Mouse (Mus musculus) embryonic facial prominence, embryonic 10.5 days (tissue): ENCODE data around the gene Vdac2. TPM values are rescaled to one million over a fixed set of nuclear protein-coding genes. Genes with fewer than 3 reads are reported as not detected.

Experiments
- DNase-seq: peaks from one replicate; pipeline ENCODE4 v3.0.0-alpha.2; 2017; ENCODE audit warnings: low spot score
- H3K27ac ChIP-seq: fragments of 300-500 bp; sonication (generic); replicated peaks from 2 replicates; pipeline ENCODE4 v1.5.1; 2016; ENCODE audit warnings: mild to moderate bottlenecking
- H3K27me3 ChIP-seq: fragments of 300-500 bp; sonication (generic); replicated peaks from 2 replicates; pipeline ENCODE4 v1.6.1; 2016; ENCODE audit warnings: low read depth, mild to moderate bottlenecking; ENCODE audit not compliant: poor library complexity, severe bottlenecking
- H3K36me3 ChIP-seq: fragments of 300-500 bp; sonication (generic); replicated peaks from 2 replicates; pipeline ENCODE4 v1.6.1; 2016; ENCODE audit warnings: mild to moderate bottlenecking, moderate library complexity
- H3K4me1 ChIP-seq: fragments of 300-500 bp; sonication (generic); 2 replicates; pipeline ENCODE4 v1.6.1; 2016
- H3K4me3 ChIP-seq: fragments of 300-500 bp; sonication (generic); 2 replicates; pipeline ENCODE4 v1.5.1; 2016; ENCODE audit warnings: mild to moderate bottlenecking, moderate library complexity
- H3K9me3 ChIP-seq: fragments of 300-500 bp; sonication (generic); 2 replicates; pipeline ENCODE4 v1.6.1; 2016; ENCODE audit warnings: mild to moderate bottlenecking
- whole genome bisulfite sequencing: fragments of 180-500 bp; shearing (Covaris S2); methylation state at CpG from one replicate; pipeline ENCODE4 v1.1.7; 2016; 5-methylcytosine and 5-hydroxymethylcytosine counted together
- polyA plus RNA-seq: library from polyadenylated mRNA; unstranded; fragments of >200 nt; fragmentation: Nextera tagmentation; extraction: Ambion mirVana; gene quantifications from 2 replicates; pipeline ENCODE4 v1.2.1, GENCODE M21; 2016

The Vdac2 gene
- polyA plus RNA-seq, 1 experiment from 2014 or later = 286 TPM

- Histone ChIP-seq H3K27ac (no peak overlapping the region), H3K4me3 (no peak overlapping the region), H3K9me3 (no peaks in the 10 kb centered on the region), H3K4me1 (no peaks in the 10 kb centered on the region), H3K36me3 (no peaks in the 10 kb centered on the region), H3K27me3 (no peaks in the 10 kb centered on the region)
- 89% methylated on average over 8 of the region's 8 CpGs for whole genome bisulfite sequencing
- no peak for DNase-seq
Observed at GRCm38 (mm10) chr14:21808208-21808922, 16.7 kb upstream of the Vdac2 start.

- WGBS = 93% methylated on average over 2 of the region's 2 CpGs
- H3K4me3 ChIP-seq = no peak overlapping the region
Observed at GRCm38 (mm10) chr14:21809418-21809817, 15.6 kb upstream of the Vdac2 start.

GRCm38 (mm10) chr14:21811301-21811700, 13.7 kb upstream of the Vdac2 start:
- Histone ChIP-seq H3K9me3 (no peaks in the 10 kb centered on the region), H3K4me1 (peaks cover 5% of the 10 kb centered on the region; the same call in 1 of the 2 replicates), H3K27me3 (no peaks in the 10 kb centered on the region), H3K27ac (no peak overlapping the region), H3K36me3 (no peaks in the 10 kb centered on the region), H3K4me3 (no peak overlapping the region)
- 89% methylated on average over 4 of the region's 4 CpGs for WGBS
- no peak for DNase-seq

More at GRCm38 (mm10) chr14:21809418-21809817, 15.6 kb upstream of the Vdac2 start:
- Histone ChIP-seq H3K27me3 (no peaks in the 10 kb centered on the region), H3K4me1 (peaks cover 4% of the 10 kb centered on the region; the same call in 1 of the 2 replicates), H3K9me3 (no peaks in the 10 kb centered on the region), H3K27ac (no peak overlapping the region), H3K36me3 (no peaks in the 10 kb centered on the region)
- no peak for DNase-seq

GRCm38 (mm10) chr14:21811744-21812393, 13.2 kb upstream of the Vdac2 start:
- no peaks in the 10 kb centered on the region for H3K36me3 ChIP-seq
- no peaks in the 10 kb centered on the region for H3K27me3 ChIP-seq
- no peaks in the 10 kb centered on the region for H3K9me3 ChIP-seq
- peaks cover 7% of the 10 kb centered on the region; the same call in 1 of the 2 replicates for H3K4me1 ChIP-seq
- WGBS = 86% methylated on average over 10 of the region's 10 CpGs
- no peak overlapping the region for H3K4me3 ChIP-seq
- DNase-seq = no peak
- no peak overlapping the region for H3K27ac ChIP-seq

GRCm38 (mm10) chr14:21812590-21813162, 12.4 kb upstream of the Vdac2 start:
- peaks cover 7% of the 10 kb centered on the region; the same call in 1 of the 2 replicates for H3K4me1 ChIP-seq
- peak; percentile 73 for DNase-seq
- no peaks in the 10 kb centered on the region for H3K9me3 ChIP-seq
- H3K36me3 ChIP-seq = no peaks in the 10 kb centered on the region
- WGBS = 24% methylated on average over 14 of the region's 14 CpGs
- no peak overlapping the region for H3K4me3 ChIP-seq
- no peak overlapping the region for H3K27ac ChIP-seq
- no peaks in the 10 kb centered on the region for H3K27me3 ChIP-seq

DNA sequence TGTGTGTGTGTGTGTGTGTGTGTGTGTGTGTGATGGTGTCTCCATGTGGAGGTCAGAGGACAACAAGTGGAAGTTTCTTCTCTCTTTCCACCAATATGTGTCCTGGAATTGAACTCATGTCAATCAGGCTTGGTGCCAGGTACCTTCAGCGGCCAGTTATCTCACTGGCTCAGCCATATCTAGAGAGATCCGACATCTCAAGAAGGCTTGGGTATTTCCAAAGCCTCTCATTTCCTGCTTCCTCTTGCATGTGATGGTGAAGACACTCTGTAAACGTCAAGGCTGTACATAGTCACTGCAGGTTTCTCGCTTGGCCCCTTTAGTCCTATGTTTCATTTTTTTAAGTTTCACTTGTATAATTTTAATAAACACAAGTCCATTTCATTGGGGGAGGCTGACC, 11.8 kb upstream of the Vdac2 start:
- Histone ChIP-seq H3K27ac (no peak overlapping the region), H3K27me3 (no peaks in the 10 kb centered on the region), H3K4me3 (no peak overlapping the region), H3K9me3 (no peaks in the 10 kb centered on the region), H3K4me1 (peaks cover 7% of the 10 kb centered on the region; the same call in 1 of the 2 replicates), H3K36me3 (no peaks in the 10 kb centered on the region)
- WGBS = 82% methylated on average over 4 of the region's 4 CpGs
- DNase-seq = no peak

GRCm38 (mm10) chr14:21813847-21814246, 11.2 kb upstream of the Vdac2 start:
- no peaks in the 10 kb centered on the region for H3K27me3 ChIP-seq
- H3K27ac ChIP-seq = no peak overlapping the region
- H3K9me3 ChIP-seq = no peaks in the 10 kb centered on the region
- H3K36me3 ChIP-seq = no peaks in the 10 kb centered on the region
- no peak overlapping the region for H3K4me3 ChIP-seq
- peaks cover 7% of the 10 kb centered on the region; the same call in 1 of the 2 replicates for H3K4me1 ChIP-seq
- DNase-seq = no peak
- 88% methylated on average over 3 of the region's 3 CpGs for WGBS

- Histone ChIP-seq H3K27me3 (no peaks in the 10 kb centered on the region), H3K4me3 (no peak overlapping the region), H3K9me3 (no peaks in the 10 kb centered on the region), H3K27ac (no peak overlapping the region), H3K36me3 (no peaks in the 10 kb centered on the region), H3K4me1 (peaks cover 7% of the 10 kb centered on the region; the same call in 1 of the 2 replicates)
- no peak for DNase-seq
- 95% methylated on average over 4 of the region's 4 CpGs for WGBS
Observed at GRCm38 (mm10) chr14:21814606-21815005, 10.4 kb upstream of the Vdac2 start.

DNA sequence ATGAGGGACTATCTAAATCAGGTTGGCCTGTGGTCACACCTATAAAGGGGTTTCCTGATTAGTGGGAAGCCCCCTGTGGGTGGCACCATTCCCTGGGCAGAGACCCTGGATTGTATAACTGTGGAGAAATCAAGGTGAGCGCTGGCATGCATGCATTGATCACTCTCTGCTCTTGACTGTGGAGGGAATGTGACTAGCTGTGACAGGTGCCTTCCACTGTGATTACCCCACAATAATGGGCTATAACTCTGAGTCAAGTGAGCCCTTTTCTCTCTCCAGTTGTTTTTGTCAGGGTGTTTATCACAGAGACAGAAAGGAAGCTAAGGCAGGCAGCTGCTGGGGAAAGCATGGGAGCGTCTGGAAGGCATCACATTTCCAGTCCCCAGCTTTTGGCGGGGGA, 8.8 kb upstream of the Vdac2 start:
- Histone ChIP-seq H3K36me3 (no peaks in the 10 kb centered on the region), H3K27me3 (no peaks in the 10 kb centered on the region), H3K27ac (no peak overlapping the region), H3K4me3 (no peak overlapping the region), H3K4me1 (peaks cover 7% of the 10 kb centered on the region; the same call in 1 of the 2 replicates), H3K9me3 (no peaks in the 10 kb centered on the region)
- 66% methylated on average over 3 of the region's 3 CpGs for WGBS
- no peak for DNase-seq

- Histone ChIP-seq H3K36me3 (no peaks in the 10 kb centered on the region), H3K9me3 (no peaks in the 10 kb centered on the region), H3K4me1 (peaks cover 7% of the 10 kb centered on the region; the same call in 1 of the 2 replicates), H3K27ac (no peak overlapping the region), H3K27me3 (no peaks in the 10 kb centered on the region), H3K4me3 (no peak overlapping the region)
- DNase-seq = no peak
- WGBS = 35% methylated on average over 4 of the region's 4 CpGs
Observed at GRCm38 (mm10) chr14:21817453-21817852, 7.6 kb upstream of the Vdac2 start.

DNA sequence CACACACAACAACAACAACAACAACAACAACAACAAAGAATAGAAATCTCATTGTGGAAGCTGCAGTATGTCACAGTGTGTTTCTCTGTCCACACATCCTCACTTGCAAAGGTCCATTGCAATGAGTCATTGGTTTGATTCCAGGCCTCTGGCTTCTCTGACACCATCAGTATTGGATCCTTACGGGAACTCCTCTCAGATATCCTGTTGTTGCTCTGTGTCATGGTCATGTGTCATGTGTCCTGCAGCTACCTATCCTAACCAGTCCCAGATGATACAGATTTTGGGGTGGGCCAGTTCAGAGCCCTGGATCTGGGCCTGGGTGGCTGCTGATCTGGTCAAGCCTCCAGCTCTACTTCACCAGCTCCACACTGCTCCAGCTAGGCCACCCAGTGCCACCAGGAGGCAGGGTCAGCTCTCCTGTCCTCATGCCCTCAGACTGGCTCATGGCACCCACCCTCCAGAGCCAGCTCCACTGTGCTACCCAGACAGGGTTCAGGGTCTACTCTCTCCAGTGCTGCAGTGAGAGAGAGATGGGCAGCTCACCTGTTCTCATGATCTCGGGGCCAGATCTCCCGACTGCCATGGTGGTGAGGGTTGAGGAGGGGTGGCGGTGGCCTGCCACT, 4.0 kb upstream of the Vdac2 start:
- no peaks in the 10 kb centered on the region for H3K9me3 ChIP-seq
- H3K27me3 ChIP-seq = no peaks in the 10 kb centered on the region
- H3K4me1 ChIP-seq = peaks cover 9% of the 10 kb centered on the region; the same call in 1 of the 2 replicates
- H3K27ac ChIP-seq = no peak overlapping the region
- DNase-seq = no peak
- H3K4me3 ChIP-seq = no peak overlapping the region
- 86% methylated on average over 4 of the region's 4 CpGs for WGBS
- no peaks in the 10 kb centered on the region for H3K36me3 ChIP-seq

DNA sequence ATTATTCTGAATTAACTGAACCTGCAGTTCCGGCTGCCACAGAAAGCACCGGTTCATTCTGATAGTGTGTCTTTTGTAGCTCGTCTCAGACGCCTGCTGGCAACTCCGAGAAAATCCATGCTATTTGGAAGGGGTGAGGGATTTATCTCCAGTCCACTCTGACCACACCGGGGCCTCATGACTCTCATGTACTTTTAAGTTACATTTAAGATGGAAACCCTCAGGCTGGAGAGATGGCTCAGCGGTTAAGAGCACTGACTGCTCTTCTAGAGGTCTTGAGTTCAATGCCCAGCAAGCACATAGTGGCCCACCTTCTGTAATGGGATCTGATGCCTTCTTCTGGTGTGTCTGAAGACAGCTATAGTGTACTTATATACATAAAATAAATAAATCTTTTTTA, 2.7 kb upstream of the Vdac2 start:
- DNase-seq = no peak
- H3K4me1 ChIP-seq = peaks cover 6% of the 10 kb centered on the region; the same call in 1 of the 2 replicates
- H3K27me3 ChIP-seq = no peaks in the 10 kb centered on the region
- WGBS = 76% methylated on average over 7 of the region's 7 CpGs
- H3K9me3 ChIP-seq = no peaks in the 10 kb centered on the region
- H3K27ac ChIP-seq = no peak overlapping the region
- H3K4me3 ChIP-seq = no peak overlapping the region
- no peaks in the 10 kb centered on the region for H3K36me3 ChIP-seq
